9 mouse cellular contexts compared by ENCODE assay signal in the genomic region with DNA sequence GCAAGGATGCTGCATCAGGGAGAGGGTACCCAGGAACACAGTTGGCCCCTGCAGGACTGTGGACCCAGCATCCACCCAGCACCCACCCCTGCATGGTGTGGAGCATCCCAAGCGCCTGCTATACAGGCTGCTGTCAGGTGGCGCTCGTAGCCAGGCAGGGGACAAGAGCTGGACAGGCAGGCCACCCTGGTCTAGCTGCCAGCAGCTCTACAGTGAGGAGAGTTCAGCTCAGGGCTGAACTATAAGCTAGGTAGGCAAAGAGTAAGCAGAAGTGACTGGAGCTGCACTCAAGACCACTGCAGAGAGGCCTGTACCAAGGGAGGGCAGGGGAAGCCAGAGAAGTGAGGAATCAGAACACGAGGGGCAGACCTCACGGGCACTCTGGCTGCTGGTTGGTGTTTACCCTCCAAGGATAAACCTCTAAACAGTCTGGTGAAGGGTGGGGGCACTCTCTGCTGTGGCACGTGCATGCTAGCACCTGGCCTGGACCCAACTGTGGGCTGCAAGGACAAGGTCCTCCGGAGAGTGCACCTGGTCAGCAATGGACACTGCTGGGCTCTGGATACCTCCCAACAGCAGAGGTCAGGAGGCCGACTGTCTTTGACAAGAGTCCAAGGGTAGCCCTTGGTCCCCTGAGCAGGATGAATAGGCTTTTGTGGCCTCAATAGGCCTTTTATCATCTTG. TPM values are rescaled to one million over a fixed set of nuclear protein-coding genes. Genes with fewer than 3 reads are reported as not detected.
A peak's percentile ranks its signal among the peaks of the same experiment; 100 is the strongest.
DNase-seq lines count a peak whose midpoint lies in the region; ATAC-seq lines count a peak whose summit lies in the region.
"Had no signal": no experiment of that assay in that cellular context is flagged by ENCODE, and none has a peak within 500 bp of the region (broad histone marks: within the 10 kb centered on the region; RNA-seq: fewer than 3 reads in every experiment).

No protein-coding gene starts in this region.

- no peak overlapping the region for H3K27ac ChIP-seq in kidney, embryonic 16.5 days (ENCODE audit: low read length)
- 0 out of 2 replicates have a peak overlapping the region, but pooled peaks have one; percentile 29 for H3K27ac ChIP-seq in hindbrain, embryonic 16.5 days (ENCODE audit: low read depth, low read length)
- H3K27ac ChIP-seq in midbrain, embryonic 14.5 days (replicated peaks; ENCODE audit: low read depth, low read length) = no peak overlapping the region
- no peak overlapping the region for H3K27ac ChIP-seq in heart, embryonic 11.5 days (ENCODE audit: low read depth, low read length)

- H3K4me3 ChIP-seq in kidney, embryonic 16.5 days (ENCODE audit: low read length) = no peak overlapping the region
- no peak overlapping the region for H3K4me3 ChIP-seq in hindbrain, embryonic 16.5 days (ENCODE audit: low read length)
- H3K4me3 ChIP-seq in midbrain, embryonic 14.5 days (replicated peaks; ENCODE audit: low read depth, low read length) = no peak overlapping the region
- no peak overlapping the region for H3K4me3 ChIP-seq in heart, embryonic 11.5 days (ENCODE audit: low read depth, low read length)

- no peaks in the 10 kb centered on the region for H3K36me3 ChIP-seq in kidney, embryonic 16.5 days (ENCODE audit: insufficient read depth, low read length)
- H3K36me3 ChIP-seq in hindbrain, embryonic 16.5 days (ENCODE audit: control insufficient read depth, insufficient read depth, low read length) = 0 out of 2 replicates have a peak, but pooled peaks cover 3% of the 10 kb centered on the region
- H3K36me3 ChIP-seq in midbrain, embryonic 14.5 days (ENCODE audit: control insufficient read depth, insufficient read depth, low read length) = 0 out of 2 replicates have a peak, but pooled peaks cover 10% of the 10 kb centered on the region
- no peaks in the 10 kb centered on the region for H3K36me3 ChIP-seq in heart, embryonic 11.5 days (ENCODE audit: control insufficient read depth, insufficient read depth, low read length)

- H3K27me3 ChIP-seq in kidney, embryonic 16.5 days (ENCODE audit: insufficient read depth, low read length) = no peaks in the 10 kb centered on the region
- no peaks in the 10 kb centered on the region for H3K27me3 ChIP-seq in hindbrain, embryonic 16.5 days (replicated peaks; ENCODE audit: control insufficient read depth, insufficient read depth, low read length)
- no peaks in the 10 kb centered on the region for H3K27me3 ChIP-seq in midbrain, embryonic 14.5 days (ENCODE audit: control insufficient read depth, insufficient read depth, low read length)
- no peaks in the 10 kb centered on the region for H3K27me3 ChIP-seq in heart, embryonic 11.5 days (ENCODE audit: control insufficient read depth, insufficient read depth, low read length)

- H3K4me1 ChIP-seq in kidney, embryonic 16.5 days (ENCODE audit: insufficient read depth, low read length) = no peaks in the 10 kb centered on the region
- peaks cover 23% of the 10 kb centered on the region for H3K4me1 ChIP-seq in hindbrain, embryonic 16.5 days (ENCODE audit: control insufficient read depth, insufficient read depth, low read depth, low read length)
- peaks cover 28% of the 10 kb centered on the region for H3K4me1 ChIP-seq in midbrain, embryonic 14.5 days (ENCODE audit: control insufficient read depth, insufficient read depth, low read length)
- H3K4me1 ChIP-seq in heart, embryonic 11.5 days (ENCODE audit: control insufficient read depth, insufficient read depth, low read length) = peaks cover 5% of the 10 kb centered on the region; the same call in 1 of the 2 replicates

- H3K9ac ChIP-seq in kidney, embryonic 16.5 days (replicated peaks; ENCODE audit: low read length) = no peak overlapping the region
- H3K9ac ChIP-seq in hindbrain, embryonic 16.5 days (ENCODE audit: low read depth, low read length) = no peak overlapping the region
- H3K9ac ChIP-seq in midbrain, embryonic 14.5 days (replicated peaks; ENCODE audit: low read length) = 0 out of 2 replicates have a peak overlapping the region, but pooled peaks have one; percentile 2
- no peak overlapping the region for H3K9ac ChIP-seq in heart, embryonic 11.5 days (ENCODE audit: low read depth, low read length)

- WGBS in kidney, embryonic 16.5 days = 74% methylated on average over 8 of the region's 8 CpGs
- 36% methylated on average over 8 of the region's 8 CpGs for WGBS in hindbrain, embryonic 16.5 days
- WGBS in midbrain, embryonic 14.5 days = 47% methylated on average over 8 of the region's 8 CpGs
- 75% methylated on average over 8 of the region's 8 CpGs for WGBS in heart, embryonic 11.5 days (ENCODE audit: insufficient replicate concordance)

- peak; percentile 65 for DNase-seq in kidney, adult 18-20 months
- DNase-seq in cerebellum, adult 9-11 months = peak; percentile 75
- no peak for DNase-seq in midbrain, embryonic 14.5 days
- no peak for DNase-seq in c-Kit-positive CD71-positive TER-119-positive erythroid progenitor cells, embryonic 14.5 days (ENCODE audit: low spot score)
- DNase-seq in thymus, postnatal 10 days (ENCODE audit: low spot score in 2 of 2) = no peak
- DNase-seq: embryo, embryonic 11 days had no signal

- no peak overlapping the region for H3K4me2 ChIP-seq in kidney, embryonic 16.5 days (replicated peaks; ENCODE audit: low read depth, low read length)
- H3K4me2 ChIP-seq in hindbrain, embryonic 16.5 days (ENCODE audit: low read length) = no peak overlapping the region
- no peak overlapping the region for H3K4me2 ChIP-seq in midbrain, embryonic 14.5 days (ENCODE audit: low read length)
- no peak overlapping the region for H3K4me2 ChIP-seq in heart, embryonic 11.5 days

- H3K9me3 ChIP-seq in kidney, embryonic 16.5 days (ENCODE audit: low read length) = no peaks in the 10 kb centered on the region
- no peaks in the 10 kb centered on the region for H3K9me3 ChIP-seq in hindbrain, embryonic 16.5 days (ENCODE audit: control insufficient read depth, low read length)
- H3K9me3 ChIP-seq in midbrain, embryonic 14.5 days (ENCODE audit: control insufficient read depth, low read length) = no peaks in the 10 kb centered on the region
- no peaks in the 10 kb centered on the region for H3K9me3 ChIP-seq in heart, embryonic 11.5 days (replicated peaks; ENCODE audit: control insufficient read depth, low read length)

- ATAC-seq in kidney, embryonic 16.5 days (ENCODE audit: low FRiP score, low TSS enrichment) = no peak
- peak; percentile 53 for ATAC-seq in hindbrain, embryonic 16.5 days
- no peak for ATAC-seq in midbrain, embryonic 14.5 days (ENCODE audit: low FRiP score, low TSS enrichment)
- ATAC-seq in heart, embryonic 11.5 days (replicated peaks; ENCODE audit: insufficient number of reproducible peaks, low FRiP score, low TSS enrichment) = no peak

RNA-seq across cellular contexts. Expression of gene 5031439G07Rik, which starts 15.3 kb away (rescaled TPM):
- polyA plus RNA-seq in kidney, embryonic 16.5 days (2015; fragmentation: Nextera tagmentation; extraction: Ambion mirVana) = 7.1 and 7.2 TPM in 2 replicates
- polyA plus RNA-seq in hindbrain, embryonic 16.5 days (2015; fragmentation: Nextera tagmentation; extraction: Ambion mirVana) = 24.1 and 24.4 TPM in 2 replicates
- 22.0 and 23.2 TPM in 2 replicates for polyA plus RNA-seq in midbrain, embryonic 14.5 days (2014; fragmentation: Nextera tagmentation; extraction: Ambion mirVana)
- polyA plus RNA-seq in heart, embryonic 11.5 days (2014; fragmentation: Nextera tagmentation; extraction: Ambion mirVana) = 4.6 and 8.1 TPM in 2 replicates

RNA-seq across cellular contexts. Expression of gene Upk3a, which starts 43.9 kb away (rescaled TPM):
- polyA plus RNA-seq in kidney, embryonic 16.5 days (2015; fragmentation: Nextera tagmentation; extraction: Ambion mirVana) = 65.9 and 74.8 TPM in 2 replicates
- polyA plus RNA-seq in hindbrain, embryonic 16.5 days (2015; fragmentation: Nextera tagmentation; extraction: Ambion mirVana) = 1.7 and 2.1 TPM in 2 replicates
- polyA plus RNA-seq in midbrain, embryonic 14.5 days (2014; fragmentation: Nextera tagmentation; extraction: Ambion mirVana) = 0.33 and 0.40 TPM in 2 replicates
- polyA plus RNA-seq in heart, embryonic 11.5 days (2014; fragmentation: Nextera tagmentation; extraction: Ambion mirVana) = not detected in 2 replicates

RNA-seq across cellular contexts. Expression of gene Nup50, which starts 49.8 kb away (rescaled TPM):
- 40.6 and 42.8 TPM in 2 replicates for polyA plus RNA-seq in kidney, embryonic 16.5 days (2015; fragmentation: Nextera tagmentation; extraction: Ambion mirVana)
- polyA plus RNA-seq in hindbrain, embryonic 16.5 days (2015; fragmentation: Nextera tagmentation; extraction: Ambion mirVana) = 22.5 and 24.4 TPM in 2 replicates
- 19.4 and 28.7 TPM in 2 replicates for polyA plus RNA-seq in midbrain, embryonic 14.5 days (2014; fragmentation: Nextera tagmentation; extraction: Ambion mirVana)
- 28.5 and 33.1 TPM in 2 replicates for polyA plus RNA-seq in heart, embryonic 11.5 days (2014; fragmentation: Nextera tagmentation; extraction: Ambion mirVana)

RNA-seq across cellular contexts. Expression of gene Gm29666, which starts 53.2 kb away (rescaled TPM):
- 0.50 and 0.95 TPM in 2 replicates for polyA plus RNA-seq in kidney, embryonic 16.5 days (2015; fragmentation: Nextera tagmentation; extraction: Ambion mirVana)
- 0.98 and 1.00 TPM in 2 replicates for polyA plus RNA-seq in hindbrain, embryonic 16.5 days (2015; fragmentation: Nextera tagmentation; extraction: Ambion mirVana)
- polyA plus RNA-seq in midbrain, embryonic 14.5 days (2014; fragmentation: Nextera tagmentation; extraction: Ambion mirVana) = 0.46 and 0.51 TPM in 2 replicates
- 0.27 and 0.52 TPM in 2 replicates for polyA plus RNA-seq in heart, embryonic 11.5 days (2014; fragmentation: Nextera tagmentation; extraction: Ambion mirVana)

RNA-seq across cellular contexts. Expression of gene Fam118a, which starts 55.7 kb away (rescaled TPM):
- polyA plus RNA-seq in kidney, embryonic 16.5 days (2015; fragmentation: Nextera tagmentation; extraction: Ambion mirVana) = 23.3 and 23.9 TPM in 2 replicates
- polyA plus RNA-seq in hindbrain, embryonic 16.5 days (2015; fragmentation: Nextera tagmentation; extraction: Ambion mirVana) = 30.3 and 30.8 TPM in 2 replicates
- 24.1 and 28.0 TPM in 2 replicates for polyA plus RNA-seq in midbrain, embryonic 14.5 days (2014; fragmentation: Nextera tagmentation; extraction: Ambion mirVana)
- 16.2 and 20.1 TPM in 2 replicates for polyA plus RNA-seq in heart, embryonic 11.5 days (2014; fragmentation: Nextera tagmentation; extraction: Ambion mirVana)

Comparison
In these comparisons a context has a peak if more than half of its experiments do, and no peak if none do; other contexts are left out.
1. DNase-seq: peak in kidney, adult 18-20 months (single experiment) and cerebellum, adult 9-11 months (single experiment); none in midbrain, embryonic 14.5 days (single experiment), c-Kit-positive CD71-positive TER-119-positive erythroid progenitor cells, embryonic 14.5 days (single experiment) and thymus, postnatal 10 days (0 of 2).
2. RNA of gene Upk3a, which starts 43.9 kb away (polyA plus RNA-seq): 65.9 to 74.8 TPM in kidney, embryonic 16.5 days; 1.7 to 2.1 TPM in hindbrain, embryonic 16.5 days, 0.33 to 0.40 TPM in midbrain, embryonic 14.5 days and not detected in heart, embryonic 11.5 days; every median in the first group is over 10 times any median in the second.